Mouse (Mus musculus) embryonic facial prominence, embryonic 11.5 days (tissue): Measurements from ENCODE around the gene Rgl2. TPM values are rescaled to one million over a fixed set of nuclear protein-coding genes. Genes with fewer than 3 reads are reported as not detected.

Experiments
- ATAC-seq: fragments of 200-750 bp; cut with Nextera tagmentation; replicated peaks from 2 replicates; pipeline ENCODE4 v1.8.0; 2017; ENCODE audit warnings: low read depth; ENCODE audit not compliant: insufficient number of reproducible peaks, low FRiP score, low TSS enrichment
- DNase-seq: peaks from one replicate; pipeline ENCODE4 v3.0.0-alpha.2; 2015; ENCODE audit warnings: low spot score
- H3K27ac ChIP-seq: fragments of 300-500 bp; sonication (generic); replicated peaks from 2 replicates; pipeline ENCODE4 v1.5.1; 2014; ENCODE audit warnings: mild to moderate bottlenecking, low read depth, low read length, control low read depth
- H3K27me3 ChIP-seq: fragments of 300-500 bp; sonication (generic); 2 replicates; pipeline ENCODE4 v1.6.1; 2014; ENCODE audit warnings: mild to moderate bottlenecking, low read length, moderate library complexity, mixed read lengths; ENCODE audit not compliant: control insufficient read depth, insufficient read depth
- H3K36me3 ChIP-seq: fragments of 300-500 bp; sonication (generic); replicated peaks from 2 replicates; pipeline ENCODE4 v1.6.1; 2014; ENCODE audit warnings: low read depth, mild to moderate bottlenecking, low read length, moderate library complexity, mixed read lengths; ENCODE audit not compliant: control insufficient read depth, insufficient read depth
- H3K4me1 ChIP-seq: fragments of 300-500 bp; sonication (generic); 2 replicates; pipeline ENCODE4 v1.6.1; 2014; ENCODE audit warnings: low read length, mixed read lengths; ENCODE audit not compliant: control insufficient read depth, insufficient read depth
- H3K4me2 ChIP-seq: fragments of 300-500 bp; sonication (generic); 2 replicates; pipeline ENCODE4 v1.6.1; 2014; ENCODE audit warnings: low read depth, mild to moderate bottlenecking, control low read depth, low read length, moderate library complexity
- H3K4me3 ChIP-seq: fragments of 300-500 bp; sonication (generic); 2 replicates; pipeline ENCODE4 v1.5.1; 2014; ENCODE audit warnings: low read depth, low read length, control low read depth
- H3K9ac ChIP-seq: fragments of 300-500 bp; sonication (generic); replicated peaks from 2 replicates; pipeline ENCODE4 v1.6.1; 2014; ENCODE audit warnings: mild to moderate bottlenecking, control low read depth, low read length
- H3K9me3 ChIP-seq: fragments of 300-500 bp; sonication (generic); replicated peaks from 2 replicates; pipeline ENCODE4 v1.6.1; 2016; ENCODE audit warnings: mild to moderate bottlenecking, low read length, inconsistent platforms, mixed read lengths; ENCODE audit not compliant: control insufficient read depth
- WGBS: fragments of 180-500 bp; shearing (Covaris S2); extraction: QIAGEN DNeasy Blood & Tissue Kit; methylation state at CpG from one replicate; pipeline ENCODE4 v1.1.7; 2014; 5-methylcytosine and 5-hydroxymethylcytosine counted together
- polyA plus RNA-seq: library from polyadenylated mRNA; unstranded; fragments of >200 nt; fragmentation: Nextera tagmentation; extraction: Ambion mirVana; gene quantifications from 2 replicates; pipeline ENCODE4 v1.2.1, GENCODE M21; 2014

The Rgl2 gene
- polyA plus RNA-seq, 1 experiment from 2014 or later, result 26.3 TPM

DNA sequence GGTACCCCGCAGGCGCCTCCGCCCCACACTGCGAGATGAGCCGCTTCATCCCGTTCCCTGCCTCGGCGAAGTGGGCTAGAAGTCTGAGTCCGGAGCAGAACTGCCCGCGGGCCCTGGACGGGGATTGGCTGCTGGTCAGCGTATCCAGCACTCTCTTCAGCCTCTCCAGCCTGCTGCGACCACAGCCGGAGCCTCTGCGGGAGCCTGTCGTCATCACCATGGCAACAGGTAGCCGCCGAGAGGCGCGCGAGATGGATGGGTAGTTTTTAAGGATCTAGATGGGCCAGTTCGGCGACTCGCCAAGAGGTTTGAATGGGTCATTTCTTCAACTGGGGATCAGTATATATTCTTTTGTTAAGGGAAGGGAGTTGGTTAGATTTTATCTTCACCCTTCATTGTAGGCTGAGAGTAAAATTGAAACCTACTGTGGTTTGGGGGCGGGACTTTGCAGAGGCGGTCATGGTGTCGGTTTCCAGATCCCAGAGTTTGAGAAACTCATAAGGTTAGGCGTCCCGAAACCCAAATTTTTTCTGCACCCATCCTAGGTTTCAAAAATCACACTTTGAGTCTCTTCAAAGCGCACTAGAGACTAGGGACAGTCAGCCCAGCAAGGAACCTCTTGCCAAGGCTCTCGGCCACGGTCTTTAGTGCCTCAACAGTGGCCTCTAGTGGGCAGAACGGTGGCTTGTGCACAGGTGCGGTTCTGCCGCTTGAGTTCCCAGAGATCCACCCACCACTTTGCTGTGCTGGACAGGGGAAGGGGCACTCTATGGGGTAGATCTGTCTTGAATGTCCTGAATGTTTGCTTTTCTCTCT, 8.9 kb upstream of the Rgl2 start:
- Histone ChIP-seq H3K27ac (no peak overlapping the region; the same call in 1 of the 2 replicates), H3K4me1 (peaks cover 2% of the 10 kb centered on the region), H3K4me3 (peak overlapping the region; percentile 51), H3K4me2 (peak overlapping the region; percentile 96), H3K9me3 (no peaks in the 10 kb centered on the region), H3K27me3 (no peaks in the 10 kb centered on the region), H3K36me3 (no peaks in the 10 kb centered on the region), H3K9ac (peak overlapping the region; percentile 69)
- under 1% methylated on average over 36 of the region's 36 CpGs for WGBS
- DNase-seq (peak; percentile 91), ATAC-seq (peak; percentile 42)

DNA sequence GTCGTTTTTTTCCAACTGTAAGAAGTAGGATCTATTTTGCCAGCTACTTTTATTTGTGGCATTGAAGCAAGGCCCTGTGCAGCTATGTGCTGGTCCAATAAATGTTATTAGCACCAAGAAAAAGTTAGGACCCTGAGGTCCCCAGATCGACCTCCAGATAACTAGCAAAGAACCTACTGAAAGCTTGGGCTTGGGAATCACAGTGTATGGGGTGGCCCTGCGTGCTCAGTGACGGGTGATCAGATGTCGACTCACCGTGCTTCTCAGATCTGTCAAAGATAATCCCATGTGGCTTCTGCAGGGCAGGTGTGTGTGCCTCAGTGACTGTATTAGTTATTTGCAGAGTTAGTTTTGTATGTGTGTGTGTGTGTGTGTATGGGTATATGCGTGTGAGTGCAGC, 8.0 kb upstream of the Rgl2 start:
- H3K4me3 ChIP-seq, result no peak overlapping the region

DNA sequence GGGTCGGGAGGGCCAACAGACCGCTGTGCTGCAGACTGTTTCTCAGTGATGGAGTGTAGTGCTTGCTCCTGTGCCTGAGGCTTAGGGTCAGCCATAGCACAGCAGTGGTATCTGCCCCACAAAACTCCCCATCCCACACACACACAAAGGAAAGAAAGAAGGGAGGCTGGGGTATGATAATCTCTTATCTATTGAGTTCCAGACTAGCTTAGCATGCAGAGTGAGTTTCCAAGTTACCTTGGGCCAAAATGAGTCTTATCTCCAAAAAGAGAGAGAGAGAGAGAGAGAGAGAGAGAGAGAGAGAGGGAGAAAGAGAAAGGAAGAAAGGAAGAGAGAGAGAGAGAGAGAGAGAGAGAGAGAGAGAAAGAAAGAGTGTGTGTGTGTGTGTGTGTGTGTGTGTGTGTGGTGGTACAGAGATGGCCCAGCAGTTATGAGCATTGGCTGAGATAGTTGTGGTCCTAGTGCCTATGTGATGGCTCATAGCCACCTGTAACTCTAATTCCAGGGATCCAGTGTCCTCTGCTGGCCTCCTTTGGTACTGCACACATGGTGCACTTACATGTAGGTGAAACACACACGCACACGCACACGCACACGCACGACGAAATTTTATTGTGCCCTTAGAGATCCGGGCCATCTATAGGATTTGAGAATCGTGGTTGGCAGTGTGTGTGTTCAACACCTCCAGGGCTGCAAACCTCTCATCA, 4.6 kb upstream of the Rgl2 start:
- Histone ChIP-seq H3K36me3 (no peaks in the 10 kb centered on the region), H3K27ac (no peak overlapping the region), H3K4me2 (no peak overlapping the region), H3K4me3 (no peak overlapping the region), H3K9me3 (no peaks in the 10 kb centered on the region), H3K9ac (no peak overlapping the region), H3K4me1 (no peaks in the 10 kb centered on the region), H3K27me3 (no peaks in the 10 kb centered on the region)
- 82% methylated on average over 10 of the region's 10 CpGs for WGBS
- no peak for ATAC-seq
- no peak for DNase-seq

More for the DNA sequence above, 8.0 kb upstream of the Rgl2 start:
- Histone ChIP-seq H3K9me3 (no peaks in the 10 kb centered on the region), H3K27me3 (no peaks in the 10 kb centered on the region), H3K4me2 (no peak overlapping the region), H3K27ac (no peak overlapping the region), H3K9ac (no peak overlapping the region), H3K4me1 (peaks cover 2% of the 10 kb centered on the region), H3K36me3 (no peaks in the 10 kb centered on the region)
- ATAC-seq (no peak), DNase-seq (no peak)
- 90% methylated on average over 7 of the region's 7 CpGs for WGBS

DNA sequence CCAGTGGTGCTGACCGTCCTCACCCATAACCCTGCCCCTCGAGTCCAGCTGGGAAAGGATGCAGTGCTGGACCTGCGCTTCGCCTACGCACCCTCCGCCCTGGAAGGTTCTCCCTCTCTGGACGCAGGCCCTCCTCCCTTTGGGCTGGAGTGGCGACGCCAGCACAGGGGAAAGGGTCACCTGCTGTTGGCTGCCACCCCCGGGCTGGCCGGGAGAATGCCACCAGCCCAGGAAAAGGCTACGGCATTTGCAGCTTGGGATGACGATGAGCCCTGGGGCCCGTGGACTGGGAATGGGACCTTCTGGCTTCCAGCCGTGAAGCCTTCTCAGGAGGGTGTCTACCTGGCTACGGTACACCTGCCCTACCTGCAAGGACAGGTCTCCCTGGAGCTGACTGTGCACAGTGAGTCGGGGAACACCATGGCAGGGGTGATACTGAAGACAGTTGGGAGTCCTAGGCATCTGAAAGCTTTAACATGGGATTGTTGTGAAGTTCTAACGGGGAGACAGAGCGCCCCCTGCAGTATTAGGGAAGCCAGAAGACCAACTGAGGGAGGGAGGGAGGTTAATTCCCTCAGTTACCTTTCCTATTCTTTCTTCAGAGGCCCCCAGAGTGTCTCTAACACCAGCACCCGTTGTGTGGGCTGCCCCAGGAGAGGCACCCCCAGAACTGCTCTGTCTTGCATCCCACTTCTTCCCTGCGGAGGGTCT, 3.8 kb upstream of the Rgl2 start:
- DNase-seq, result no peak
- no peaks in the 10 kb centered on the region for H3K9me3 ChIP-seq
- no peak overlapping the region for H3K4me2 ChIP-seq
- ATAC-seq, result no peak
- no peak overlapping the region for H3K4me3 ChIP-seq
- no peak overlapping the region for H3K27ac ChIP-seq
- H3K27me3 ChIP-seq, result no peaks in the 10 kb centered on the region
- H3K9ac ChIP-seq, result no peak overlapping the region
- H3K4me1 ChIP-seq, result no peaks in the 10 kb centered on the region
- WGBS, result 78% methylated on average over 21 of the region's 21 CpGs
- no peaks in the 10 kb centered on the region for H3K36me3 ChIP-seq

DNA sequence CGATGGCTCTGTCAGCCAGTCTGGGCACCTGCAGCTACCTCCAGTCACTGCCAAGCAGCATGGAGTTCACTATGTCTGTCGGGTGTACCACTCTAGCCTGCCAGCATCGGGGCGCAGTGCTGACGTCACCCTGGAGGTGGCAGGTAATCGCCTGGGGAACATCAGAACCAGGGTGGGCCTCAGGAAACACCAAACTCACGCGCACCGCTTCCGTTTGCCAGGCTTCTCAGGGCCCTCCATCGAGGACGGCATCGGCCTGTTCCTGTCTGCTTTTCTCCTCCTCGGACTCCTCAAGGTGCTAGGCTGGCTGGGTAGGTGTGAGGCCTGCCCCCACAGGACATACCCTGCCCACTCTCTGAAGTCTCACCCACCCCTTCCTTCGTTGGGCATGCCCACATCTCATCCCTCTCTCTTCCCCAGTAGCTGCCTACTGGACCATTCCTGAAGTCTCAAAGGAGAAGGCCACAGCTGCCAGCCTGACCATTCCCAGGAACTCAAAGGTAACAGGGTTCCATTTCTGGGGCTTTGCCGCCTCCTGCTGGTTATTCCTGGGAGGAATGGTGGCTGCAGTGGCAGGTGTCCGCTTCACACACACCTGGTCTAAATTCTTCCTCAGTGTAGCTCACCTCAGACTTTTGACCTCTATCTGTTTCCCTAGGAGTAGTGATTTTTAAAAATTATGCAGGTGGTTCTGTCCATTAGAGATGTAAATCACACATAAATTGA, 3.0 kb upstream of the Rgl2 start:
- WGBS, result 70% methylated on average over 17 of the region's 17 CpGs
- Histone ChIP-seq H3K4me2 (no peak overlapping the region), H3K9me3 (no peaks in the 10 kb centered on the region), H3K4me3 (no peak overlapping the region), H3K9ac (no peak overlapping the region), H3K4me1 (no peaks in the 10 kb centered on the region; the same call in 1 of the 2 replicates), H3K27me3 (no peaks in the 10 kb centered on the region), H3K36me3 (no peaks in the 10 kb centered on the region), H3K27ac (no peak overlapping the region)
- no peak for DNase-seq
- no peak for ATAC-seq

DNA sequence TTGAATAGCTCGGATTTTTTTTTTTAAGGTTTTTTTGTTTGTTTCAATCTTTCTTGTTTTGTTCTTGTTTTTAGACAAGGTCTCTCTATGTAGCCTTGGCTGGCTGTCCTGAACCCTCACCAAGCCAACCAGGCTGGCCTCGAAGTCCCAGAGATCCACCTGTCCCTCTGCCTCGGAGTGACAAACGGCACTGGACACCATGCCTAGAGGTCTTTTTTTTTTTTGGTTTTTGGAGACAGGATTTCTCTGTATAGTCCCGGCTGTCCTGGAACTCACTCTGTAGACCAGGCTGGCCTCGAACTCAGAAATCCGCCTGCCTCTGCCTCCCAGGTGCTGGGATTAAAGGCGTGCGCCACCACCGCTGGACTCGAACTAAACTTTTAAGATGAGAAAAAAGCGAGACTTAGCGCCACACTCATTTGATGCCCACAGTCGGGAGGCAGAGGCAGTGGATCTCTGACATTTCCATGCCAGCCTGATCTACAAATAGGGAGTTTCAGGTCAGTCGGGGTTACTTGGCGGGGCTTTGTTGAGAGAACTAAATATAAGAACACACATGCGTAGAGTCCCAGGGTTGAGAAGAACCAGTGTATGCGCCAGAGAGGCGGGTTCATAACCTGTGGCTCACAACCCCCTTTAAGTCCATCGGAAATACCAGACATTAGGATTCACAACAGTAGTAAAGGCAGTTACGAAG, 944 bp upstream of the Rgl2 start:
- 62% methylated on average over 21 of the region's 21 CpGs for WGBS
- Histone ChIP-seq H3K9me3 (no peaks in the 10 kb centered on the region), H3K9ac (peak overlapping the region; percentile 88), H3K27ac (no peak overlapping the region), H3K27me3 (no peaks in the 10 kb centered on the region; the same call in 1 of the 2 replicates), H3K4me3 (peak overlapping the region; percentile 86), H3K4me2 (peak overlapping the region; percentile 98), H3K36me3 (no peaks in the 10 kb centered on the region), H3K4me1 (no peaks in the 10 kb centered on the region; the same call in 1 of the 2 replicates)
- DNase-seq, result no peak
- ATAC-seq, result no peak
